ENCODE assay signal across 8 mouse cellular contexts in the genomic region with DNA sequence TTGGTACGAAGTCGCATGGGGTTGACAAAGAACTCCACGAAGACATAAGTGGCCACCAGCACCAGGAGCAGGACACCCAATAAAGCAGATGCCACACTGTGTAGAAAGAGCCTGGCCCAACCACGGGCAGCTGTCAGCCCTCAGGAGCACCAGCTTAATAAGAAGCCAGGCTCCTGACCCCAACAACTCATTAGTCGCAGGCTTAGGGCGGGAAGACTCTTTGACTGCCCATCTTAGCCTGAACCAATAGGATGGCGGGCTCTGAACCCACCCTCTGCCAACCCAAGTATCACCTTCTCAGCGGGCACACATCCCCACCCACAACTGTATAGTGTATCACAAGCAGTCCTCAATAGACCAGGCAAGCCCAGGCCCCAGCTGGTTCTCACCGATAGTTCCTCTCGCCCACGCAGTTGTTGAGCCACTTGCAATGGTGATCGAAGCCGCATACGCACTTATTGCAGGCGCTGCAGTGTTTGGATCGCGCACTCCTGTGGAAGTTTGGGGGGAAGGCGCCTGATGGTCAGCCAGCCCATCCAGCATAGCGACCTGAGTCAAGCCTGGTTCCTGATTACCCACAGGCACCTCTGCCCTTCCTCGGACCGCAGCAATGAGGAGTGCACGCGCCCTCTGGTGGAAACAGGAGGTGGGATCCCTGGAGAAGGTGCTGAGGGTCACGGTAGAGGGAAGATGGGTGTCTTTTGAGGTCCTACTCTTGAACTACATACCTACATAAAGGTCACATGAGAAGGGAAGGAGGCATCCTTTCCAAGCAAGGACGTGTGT. TPM values are rescaled to one million over a fixed set of nuclear protein-coding genes. Genes with fewer than 3 reads are reported as not detected.
DNase-seq lines count a peak whose midpoint lies in the region; ATAC-seq and TF ChIP-seq lines count a peak whose summit lies in the region.

No protein-coding gene starts in this region.

- peak overlapping the region; percentile 71 for H3K27ac ChIP-seq in hindbrain, embryonic 10.5 days
- no peak overlapping the region for H3K27ac ChIP-seq in hindbrain, embryonic 14.5 days
- H3K27ac ChIP-seq in CH12.LX (ENCODE audit: insufficient read depth, low read depth), result no peak overlapping the region
- H3K27ac ChIP-seq in liver, adult 2 months (replicated peaks; ENCODE audit: insufficient read depth, low read depth, low read length), result no peak overlapping the region
- no peak overlapping the region for H3K27ac ChIP-seq in olfactory bulb, adult 2 months (ENCODE audit: insufficient read depth, low read depth, low read length)

- WGBS in hindbrain, embryonic 10.5 days, result 41% methylated on average over 25 of the region's 25 CpGs
- 43% methylated on average over 25 of the region's 25 CpGs for WGBS in hindbrain, embryonic 14.5 days
- 47% methylated on average over 25 of the region's 25 CpGs for WGBS in liver, adult 2 months
- WGBS in olfactory bulb, adult 2 months, result 56% methylated on average over 25 of the region's 25 CpGs

- dilution Hi-C loops in CH12.LX (cut with MboI; ENCODE audit: extremely low pct_ligation_motif_present, extremely low pct_unique_long_range_greater_than_20kb, low sequenced_read_pairs), result no loop called here

- TF ChIP-seq RAD21 in CH12.LX (IDR thresholded peaks at IDR 0.05; ENCODE audit: low read depth, low read length), result peak; percentile 76

- no peak overlapping the region for H3K4me3 ChIP-seq in hindbrain, embryonic 10.5 days
- no peak overlapping the region for H3K4me3 ChIP-seq in hindbrain, embryonic 14.5 days (replicated peaks; ENCODE audit: low read length)
- H3K4me3 ChIP-seq in CH12.LX (replicated peaks in 1 of 3; ENCODE audit: low read depth in 2 of 3, low read length in 2 of 3, poor library complexity in 1 of 3), result no peak overlapping the region
- H3K4me3 ChIP-seq in liver, adult 2 months (ENCODE audit: insufficient read depth, low read depth, low read length), result no peak overlapping the region
- no peak overlapping the region for H3K4me3 ChIP-seq in olfactory bulb, adult 2 months (ENCODE audit: insufficient read depth, low read depth, low read length)

- peak; percentile 74 for DNase-seq in hindbrain, embryonic 10.5 days (ENCODE audit: low spot score)
- no peak for DNase-seq in hindbrain, embryonic 14.5 days (ENCODE audit: low spot score)
- DNase-seq in CH12.LX (ENCODE audit: extremely low read depth), result peak; percentile 38
- peak; percentile 69 for DNase-seq in gastrocnemius, postnatal 25 days
- peak; percentile 19 for DNase-seq in liver, adult 2 months (ENCODE audit: extremely low read depth, low read depth, low spot score)
- no peak for DNase-seq in layer of hippocampus, postnatal 36 days

- peak; percentile 29 to 94; a peak in 3 of 4 replicates for TF ChIP-seq CTCF in CH12.LX (conservative IDR thresholded peaks at IDR 0.05 in 1 of 2, IDR thresholded peaks at IDR 0.05 in 1 of 2; ENCODE audit: low read depth in 2 of 2, low read length in 2 of 2)
- TF ChIP-seq CTCF in liver, adult 2 months (IDR thresholded peaks at IDR 0.05; ENCODE audit: low read depth, low read length), result peak; percentile 90
- peak; percentile 73 for TF ChIP-seq CTCF in olfactory bulb, adult 2 months (IDR thresholded peaks at IDR 0.05; ENCODE audit: insufficient read depth, low read depth, low read length)

- TF ChIP-seq EP300 in CH12.LX (IDR thresholded peaks at IDR 0.05; ENCODE audit: low read length), result no peak

- H3K4me2 ChIP-seq in hindbrain, embryonic 14.5 days (replicated peaks), result no peak overlapping the region
- H3K4me2 ChIP-seq in CH12.LX (ENCODE audit: insufficient read depth, low read depth, poor library complexity, severe bottlenecking), result no peak overlapping the region

- no peak overlapping the region for H3K9ac ChIP-seq in hindbrain, embryonic 14.5 days
- no peak overlapping the region for H3K9ac ChIP-seq in CH12.LX (ENCODE audit: insufficient read depth, low read depth)
- H3K9ac ChIP-seq in liver, adult 2 months (ENCODE audit: low read depth, low read length), result no peak overlapping the region

- ATAC-seq in hindbrain, embryonic 14.5 days (ENCODE audit: low FRiP score), result no peak
- peak; percentile 49; the same call in 1 of the 2 replicates for ATAC-seq in cerebellum, adult (ENCODE audit: insufficient number of reproducible peaks, low FRiP score, low TSS enrichment)

- H3K27me3 ChIP-seq in hindbrain, embryonic 10.5 days (ENCODE audit: insufficient read depth, poor library complexity, severe bottlenecking), result peaks cover 48% of the 10 kb centered on the region
- no peaks in the 10 kb centered on the region for H3K27me3 ChIP-seq in hindbrain, embryonic 14.5 days (ENCODE audit: control insufficient read depth, insufficient read depth, low read length)
- H3K27me3 ChIP-seq in CH12.LX (replicated peaks), result no peaks in the 10 kb centered on the region
- H3K27me3 ChIP-seq in liver, adult 2 months (ENCODE audit: control insufficient read depth, insufficient read depth, low read length), result no peaks in the 10 kb centered on the region

- peaks cover 22% of the 10 kb centered on the region for H3K36me3 ChIP-seq in hindbrain, embryonic 10.5 days
- peaks cover 12% of the 10 kb centered on the region; the same call in 1 of the 2 replicates for H3K36me3 ChIP-seq in hindbrain, embryonic 14.5 days (replicated peaks; ENCODE audit: control insufficient read depth, insufficient read depth)
- H3K36me3 ChIP-seq in CH12.LX (replicated peaks in 1 of 2; ENCODE audit: control insufficient read depth in 1 of 2, insufficient read depth in 1 of 2, low read length in 1 of 2), result peaks cover 0 to 27% of the 10 kb centered on the region in 2 experiments
- no peaks in the 10 kb centered on the region for H3K36me3 ChIP-seq in liver, adult 2 months (ENCODE audit: control insufficient read depth, insufficient read depth, low read length)

- no peaks in the 10 kb centered on the region for H3K9me3 ChIP-seq in hindbrain, embryonic 10.5 days
- no peaks in the 10 kb centered on the region for H3K9me3 ChIP-seq in hindbrain, embryonic 14.5 days (ENCODE audit: control insufficient read depth, low read length)
- H3K9me3 ChIP-seq in CH12.LX (replicated peaks; ENCODE audit: low read length), result no peaks in the 10 kb centered on the region

- no peak for TF ChIP-seq POLR2A in CH12.LX (IDR thresholded peaks at IDR 0.05; ENCODE audit: low read depth, low read length)
- no peak for TF ChIP-seq POLR2A in liver, adult 2 months (IDR thresholded peaks at IDR 0.05; ENCODE audit: extremely low read depth, insufficient read depth, low read length)
- no peak for TF ChIP-seq POLR2A in olfactory bulb, adult 2 months (IDR thresholded peaks at IDR 0.05; ENCODE audit: insufficient read depth, low read depth, low read length)

- H3K79me2 ChIP-seq in CH12.LX (replicated peaks; ENCODE audit: control insufficient read depth, extremely low read depth, insufficient read depth, poor library complexity, severe bottlenecking), result no peaks in the 10 kb centered on the region
- no peaks in the 10 kb centered on the region for H3K79me2 ChIP-seq in liver, adult 2 months (ENCODE audit: control insufficient read depth, insufficient read depth, low read length)

- peaks cover 64% of the 10 kb centered on the region for H3K4me1 ChIP-seq in hindbrain, embryonic 10.5 days (replicated peaks)
- H3K4me1 ChIP-seq in hindbrain, embryonic 14.5 days (replicated peaks; ENCODE audit: control insufficient read depth, insufficient read depth, low read length), result peaks cover 16% of the 10 kb centered on the region
- H3K4me1 ChIP-seq in CH12.LX (ENCODE audit: control insufficient read depth in 1 of 2, insufficient read depth in 2 of 2), result no peaks in the 10 kb centered on the region
- peaks cover 6% of the 10 kb centered on the region; the same call in 1 of the 2 replicates for H3K4me1 ChIP-seq in liver, adult 2 months (ENCODE audit: control insufficient read depth, insufficient read depth, low read length)
- H3K4me1 ChIP-seq in olfactory bulb, adult 2 months (ENCODE audit: control insufficient read depth, insufficient read depth, low read length), result peaks cover 21% of the 10 kb centered on the region; the same call in 1 of the 2 replicates

- in situ Hi-C loops in CH12.LX (cut with MboI; ENCODE audit: low pct_ligation_motif_present, low pct_unique_long_range_greater_than_20kb, low sequenced_read_pairs), result loop anchor here (10.0 kb wide), 1 partner anchor 112 kb away; no protein-coding TSS in a partner anchor

RNA-seq across cellular contexts. Expression of gene Tppp3, which starts 5.5 kb away (rescaled TPM):
- 131 and 243 TPM in 2 replicates for polyA plus RNA-seq in hindbrain, embryonic 10.5 days (2016; fragmentation: Nextera tagmentation; extraction: Ambion mirVana)
- 204 and 207 TPM in 2 replicates for polyA plus RNA-seq in hindbrain, embryonic 14.5 days (2014; fragmentation: Nextera tagmentation; extraction: Ambion mirVana)
- 0.25 TPM in 2 replicates for total RNA-seq in CH12.LX (2012; rRNA removed)
- not detected in 2 replicates for total RNA-seq in CH12.LX (2014; rRNA removed)
- 0.39 and 0.49 TPM in 2 replicates for polyA plus RNA-seq in CH12.LX (2012; ENCODE audit: insufficient read length, low read depth)
- 10 to 100 TPM; 86.7 to 99.2 TPM for total RNA-seq in gastrocnemius, postnatal 25 days (2021)
- 0.47 and 0.65 TPM in 2 replicates for total RNA-seq in liver, adult 2 months (2014; rRNA removed)
- polyA plus RNA-seq in liver, adult 2 months (2012; rRNA removed), result 0.51 and 0.80 TPM in 2 replicates
- not detected in 2 replicates for polyA plus RNA-seq in olfactory bulb, adult 2 months (2012; ENCODE audit: insufficient read depth, insufficient read length, low replicate concordance, missing spikeins)
- 10 to 100 TPM; 31.9 TPM for total RNA-seq in layer of hippocampus, postnatal 36 days (2021)

RNA-seq across cellular contexts. Expression of gene Zdhhc1, which starts 19.9 kb away (rescaled TPM):
- polyA plus RNA-seq in hindbrain, embryonic 10.5 days (2016; fragmentation: Nextera tagmentation; extraction: Ambion mirVana), result 23.3 and 29.2 TPM in 2 replicates
- 32.7 and 33.1 TPM in 2 replicates for polyA plus RNA-seq in hindbrain, embryonic 14.5 days (2014; fragmentation: Nextera tagmentation; extraction: Ambion mirVana)
- total RNA-seq in CH12.LX (2012; rRNA removed), result 2.1 and 2.6 TPM in 2 replicates
- total RNA-seq in CH12.LX (2014; rRNA removed), result 0.86 and 1.6 TPM in 2 replicates
- polyA plus RNA-seq in CH12.LX (2012; ENCODE audit: insufficient read length, low read depth), result 2.6 and 3.6 TPM in 2 replicates
- total RNA-seq in gastrocnemius, postnatal 25 days (2021), result 10 to 100 TPM in 1 of 2 experiments, 1 to 10 TPM in 1; 8.7 to 10.1 TPM
- 1.9 and 2.3 TPM in 2 replicates for total RNA-seq in liver, adult 2 months (2014; rRNA removed)
- polyA plus RNA-seq in liver, adult 2 months (2012; rRNA removed), result 2.3 and 4.5 TPM in 2 replicates
- polyA plus RNA-seq in olfactory bulb, adult 2 months (2012; ENCODE audit: insufficient read depth, insufficient read length, low replicate concordance, missing spikeins), result not detected in 2 replicates
- total RNA-seq in layer of hippocampus, postnatal 36 days (2021), result 10 to 100 TPM; 32.8 to 37.6 TPM

RNA-seq across cellular contexts. Expression of gene Hsd11b2, which starts 41.7 kb away (rescaled TPM):
- 24.1 and 36.7 TPM in 2 replicates for polyA plus RNA-seq in hindbrain, embryonic 10.5 days (2016; fragmentation: Nextera tagmentation; extraction: Ambion mirVana)
- polyA plus RNA-seq in hindbrain, embryonic 14.5 days (2014; fragmentation: Nextera tagmentation; extraction: Ambion mirVana), result 6.1 and 7.0 TPM in 2 replicates
- total RNA-seq in CH12.LX (2012; rRNA removed) (not detected in 2 replicates), CH12.LX (2014; rRNA removed) (not detected in 2 replicates)
- not detected in 2 replicates for polyA plus RNA-seq in CH12.LX (2012; ENCODE audit: insufficient read length, low read depth)
- total RNA-seq in gastrocnemius, postnatal 25 days (2021), result under 1 TPM; 0.51 to 0.61 TPM
- not detected in 2 replicates for total RNA-seq in liver, adult 2 months (2014; rRNA removed)
- 0.09 and 0.12 TPM in 2 replicates for polyA plus RNA-seq in liver, adult 2 months (2012; rRNA removed)
- polyA plus RNA-seq in olfactory bulb, adult 2 months (2012; ENCODE audit: insufficient read depth, insufficient read length, low replicate concordance, missing spikeins), result not detected in 2 replicates
- not detected for total RNA-seq in layer of hippocampus, postnatal 36 days (2021)

Comparison
In these comparisons a context has a peak if more than half of its experiments do, and no peak if none do; other contexts are left out.
1. DNase-seq: peak in hindbrain, embryonic 10.5 days (single experiment), CH12.LX (single experiment), gastrocnemius, postnatal 25 days (single experiment) and liver, adult 2 months (single experiment); none in hindbrain, embryonic 14.5 days (single experiment) and layer of hippocampus, postnatal 36 days (0 of 2).
2. RNA of gene Tppp3, which starts 5.5 kb away (polyA plus RNA-seq): 131 to 243 TPM in hindbrain, embryonic 10.5 days and 204 to 207 TPM in hindbrain, embryonic 14.5 days; 0.51 to 0.80 TPM in liver, adult 2 months, 0.39 to 0.49 TPM in CH12.LX and not detected in olfactory bulb, adult 2 months; every median in the first group is over 10 times any median in the second.
3. Peak in every context shown above with its lines, with median percentiles within 50 percentile points of each other: CTCF ChIP-seq.